26 mouse cellular contexts compared by ENCODE assay signal in genomic region chr7:126249986-126250385, GRCm38 (mm10). TPM values are rescaled to one million over a fixed set of nuclear protein-coding genes. Genes with fewer than 3 reads are reported as not detected.
DNase-seq lines count a peak whose midpoint lies in the region; ATAC-seq and TF ChIP-seq lines count a peak whose summit lies in the region.
"Had no signal": no experiment of that assay in that cellular context is flagged by ENCODE, and none has a peak within 500 bp of the region (broad histone marks: within the 10 kb centered on the region; RNA-seq: fewer than 3 reads in every experiment).

No protein-coding gene starts in this region.

- peak overlapping the region; percentile 82 for H3K4me3 ChIP-seq in gastrocnemius, adult 2 months
- H3K4me3 ChIP-seq in heart, postnatal 0 days (ENCODE audit: low read depth, low read length), result peak overlapping the region; percentile 55
- no peak overlapping the region for H3K4me3 ChIP-seq in heart, embryonic 12.5 days
- H3K4me3 ChIP-seq in limb, embryonic 10.5 days, result no peak overlapping the region
- H3K4me3 ChIP-seq: embryonic facial prominence, embryonic 13.5 days; erythroblast, embryonic 14.5 days; forebrain, embryonic 13.5 days; limb, embryonic 15.5 days; lung, embryonic 15.5 days; megakaryocyte, embryonic 14.5 days; midbrain, embryonic 13.5 days had no signal

- ATAC-seq in heart, postnatal 0 days (ENCODE audit: insufficient read depth, low read depth), result no peak
- ATAC-seq in heart, embryonic 12.5 days (ENCODE audit: insufficient number of reproducible peaks, low FRiP score), result no peak
- ATAC-seq: forebrain, embryonic 13.5 days; inflammation-experienced regulatory T-cells, adult 6 months; midbrain, embryonic 13.5 days; Patski had no signal

- peak; percentile 51 for DNase-seq in gastrocnemius, adult 2 months
- DNase-seq in gastrocnemius, adult 18-20 months (ENCODE audit: low spot score), result no peak
- DNase-seq in heart, postnatal 0 days (ENCODE audit: low spot score), result no peak
- peak; percentile 83 for DNase-seq in cerebellum, adult 9-11 months
- DNase-seq in B cell, adult 2 months, result no peak
- DNase-seq in limb, embryonic 10.5 days (ENCODE audit: low spot score), result no peak
- DNase-seq: kidney, adult 18-20 months; kidney, postnatal 4 days; layer of hippocampus, adult 9-11 months; lung, postnatal 36 days; retina, postnatal 1 day; right cerebral cortex, postnatal 25 days; spleen, adult 18-20 months had no signal

- H3K4me1 ChIP-seq in heart, postnatal 0 days (ENCODE audit: control insufficient read depth, insufficient read depth), result peaks cover 11% of the 10 kb centered on the region
- peaks cover 34% of the 10 kb centered on the region for H3K4me1 ChIP-seq in heart, embryonic 12.5 days (replicated peaks)
- peaks cover 15% of the 10 kb centered on the region for H3K4me1 ChIP-seq in limb, embryonic 10.5 days

- no peaks in the 10 kb centered on the region for H3K36me3 ChIP-seq in heart, postnatal 0 days (replicated peaks; ENCODE audit: control insufficient read depth, insufficient read depth, low read length)
- H3K36me3 ChIP-seq in heart, embryonic 12.5 days, result no peaks in the 10 kb centered on the region
- no peaks in the 10 kb centered on the region for H3K36me3 ChIP-seq in limb, embryonic 10.5 days
- H3K36me3 ChIP-seq: embryonic facial prominence, embryonic 13.5 days; G1E; limb, embryonic 15.5 days; lung, embryonic 15.5 days; midbrain, embryonic 13.5 days had no signal

- 0 out of 2 replicates have a peak overlapping the region, but pooled peaks have one; percentile 66 for H3K9ac ChIP-seq in heart, postnatal 0 days (replicated peaks; ENCODE audit: low read depth, low read length)
- H3K9ac ChIP-seq in heart, embryonic 12.5 days, result no peak overlapping the region
- H3K9ac ChIP-seq: embryonic facial prominence, embryonic 13.5 days; forebrain, embryonic 13.5 days; hindbrain, embryonic 14.5 days; limb, embryonic 15.5 days; liver, embryonic 14.5 days; lung, embryonic 15.5 days; midbrain, embryonic 13.5 days had no signal

- no peak for TF ChIP-seq CTCF in gastrocnemius, adult 2 months (IDR thresholded peaks at IDR 0.05)
- no peak for TF ChIP-seq CTCF in heart, postnatal 0 days (IDR thresholded peaks at IDR 0.05; ENCODE audit: low read depth)

- no peaks in the 10 kb centered on the region for H3K27me3 ChIP-seq in heart, postnatal 0 days (ENCODE audit: control insufficient read depth, insufficient read depth, low read length)
- peaks cover 8% of the 10 kb centered on the region; the same call in 1 of the 2 replicates for H3K27me3 ChIP-seq in heart, embryonic 12.5 days (replicated peaks)
- peaks cover 42% of the 10 kb centered on the region for H3K27me3 ChIP-seq in limb, embryonic 10.5 days (ENCODE audit: low read depth, poor library complexity, severe bottlenecking)

- peak overlapping the region; percentile 96 for H3K27ac ChIP-seq in gastrocnemius, adult 2 months
- 0 out of 2 replicates have a peak overlapping the region, but pooled peaks have one; percentile 1 for H3K27ac ChIP-seq in heart, postnatal 0 days (ENCODE audit: low read depth)
- no peak overlapping the region for H3K27ac ChIP-seq in heart, embryonic 12.5 days (ENCODE audit: poor library complexity, severe bottlenecking)
- no peak overlapping the region for H3K27ac ChIP-seq in limb, embryonic 10.5 days
- H3K27ac ChIP-seq: embryonic facial prominence, embryonic 13.5 days; forebrain, embryonic 13.5 days; hindbrain, embryonic 14.5 days; limb, embryonic 15.5 days; liver, embryonic 14.5 days; lung, embryonic 15.5 days; midbrain, embryonic 13.5 days had no signal

- intact Hi-C loops in gastrocnemius, adult 2 months (cut with DNase I), result no loop called here

- no peaks in the 10 kb centered on the region for H3K9me3 ChIP-seq in heart, postnatal 0 days (replicated peaks; ENCODE audit: control insufficient read depth, low read length)
- no peaks in the 10 kb centered on the region for H3K9me3 ChIP-seq in heart, embryonic 12.5 days (replicated peaks)
- H3K9me3 ChIP-seq in limb, embryonic 10.5 days (replicated peaks), result no peaks in the 10 kb centered on the region
- H3K9me3 ChIP-seq: embryonic facial prominence, embryonic 13.5 days; forebrain, embryonic 13.5 days; G1E; limb, embryonic 15.5 days; lung, embryonic 15.5 days; midbrain, embryonic 13.5 days had no signal

- peak overlapping the region; percentile 65 for H3K4me2 ChIP-seq in heart, postnatal 0 days (ENCODE audit: low read depth, low read length)
- no peak overlapping the region for H3K4me2 ChIP-seq in heart, embryonic 12.5 days
- H3K4me2 ChIP-seq: embryonic facial prominence, embryonic 13.5 days; forebrain, embryonic 13.5 days; hindbrain, embryonic 14.5 days; limb, embryonic 15.5 days; lung, embryonic 15.5 days; midbrain, embryonic 13.5 days had no signal

- WGBS in heart, postnatal 0 days, result 77% methylated on average over 3 of the region's 3 CpGs
- WGBS in heart, embryonic 12.5 days, result 79% methylated on average over 3 of the region's 3 CpGs
- 87% methylated on average over 3 of the region's 3 CpGs for WGBS in limb, embryonic 10.5 days

- no peak for TF ChIP-seq EP300 in heart, postnatal 0 days (IDR thresholded peaks at IDR 0.05; ENCODE audit: low read depth)

RNA-seq across cellular contexts. Expression of gene Sbk1, which starts 22.4 kb away (rescaled TPM):
- 10 to 100 TPM; 13.6 to 21.9 TPM for total RNA-seq in gastrocnemius, adult 2 months (2021)
- 10 to 100 TPM; 18.7 to 18.8 TPM for total RNA-seq in gastrocnemius, adult 18-20 months (2021)
- total RNA-seq in heart, postnatal 0 days (2014; rRNA removed; ENCODE audit: low replicate concordance), result 42.0 and 48.9 TPM in 2 replicates
- 14.9 and 17.4 TPM in 2 replicates for polyA plus RNA-seq in heart, postnatal 0 days (2015; fragmentation: Nextera tagmentation; extraction: Ambion mirVana)
- polyA plus RNA-seq in heart, embryonic 12.5 days (2016; fragmentation: Nextera tagmentation; extraction: Ambion mirVana), result 24.0 and 24.5 TPM in 2 replicates
- polyA plus RNA-seq in limb, embryonic 10.5 days (2016; fragmentation: Nextera tagmentation; extraction: Ambion mirVana), result 83.4 and 122 TPM in 2 replicates

RNA-seq across cellular contexts. Expression of gene Xpo6, which starts 49.7 kb away (rescaled TPM):
- total RNA-seq in gastrocnemius, adult 2 months (2021), result 10 to 100 TPM; 18.6 to 19.3 TPM
- 10 to 100 TPM; 11.5 to 11.8 TPM for total RNA-seq in gastrocnemius, adult 18-20 months (2021)
- total RNA-seq in heart, postnatal 0 days (2014; rRNA removed; ENCODE audit: low replicate concordance), result 52.9 and 78.8 TPM in 2 replicates
- polyA plus RNA-seq in heart, postnatal 0 days (2015; fragmentation: Nextera tagmentation; extraction: Ambion mirVana), result 12.3 and 14.2 TPM in 2 replicates
- 44.7 and 48.1 TPM in 2 replicates for polyA plus RNA-seq in heart, embryonic 12.5 days (2016; fragmentation: Nextera tagmentation; extraction: Ambion mirVana)
- polyA plus RNA-seq in limb, embryonic 10.5 days (2016; fragmentation: Nextera tagmentation; extraction: Ambion mirVana), result 74.7 and 80.1 TPM in 2 replicates

Comparison
In these comparisons a context has a peak if more than half of its experiments do, and no peak if none do; other contexts are left out.
1. DNase-seq: peak in gastrocnemius, adult 2 months (single experiment) and cerebellum, adult 9-11 months (single experiment); none in gastrocnemius, adult 18-20 months (single experiment), heart, postnatal 0 days (single experiment), B cell, adult 2 months (0 of 2) and limb, embryonic 10.5 days (single experiment).
2. H3K27ac ChIP-seq: peak in gastrocnemius, adult 2 months (single experiment) and heart, postnatal 0 days (single experiment); none in heart, embryonic 12.5 days (single experiment) and limb, embryonic 10.5 days (single experiment).
3. H3K4me3 ChIP-seq: peak in gastrocnemius, adult 2 months (single experiment) and heart, postnatal 0 days (single experiment); none in heart, embryonic 12.5 days (single experiment) and limb, embryonic 10.5 days (single experiment).